Mouse (Mus musculus): ENCODE measurements around the gene Xrcc1.
"Not testable (repeated sequence)": the region's sequence is repeated elsewhere in the genome, so short reads cannot be mapped to it uniquely, and the experiment has no call there.

Gene Xrcc1

DNA sequence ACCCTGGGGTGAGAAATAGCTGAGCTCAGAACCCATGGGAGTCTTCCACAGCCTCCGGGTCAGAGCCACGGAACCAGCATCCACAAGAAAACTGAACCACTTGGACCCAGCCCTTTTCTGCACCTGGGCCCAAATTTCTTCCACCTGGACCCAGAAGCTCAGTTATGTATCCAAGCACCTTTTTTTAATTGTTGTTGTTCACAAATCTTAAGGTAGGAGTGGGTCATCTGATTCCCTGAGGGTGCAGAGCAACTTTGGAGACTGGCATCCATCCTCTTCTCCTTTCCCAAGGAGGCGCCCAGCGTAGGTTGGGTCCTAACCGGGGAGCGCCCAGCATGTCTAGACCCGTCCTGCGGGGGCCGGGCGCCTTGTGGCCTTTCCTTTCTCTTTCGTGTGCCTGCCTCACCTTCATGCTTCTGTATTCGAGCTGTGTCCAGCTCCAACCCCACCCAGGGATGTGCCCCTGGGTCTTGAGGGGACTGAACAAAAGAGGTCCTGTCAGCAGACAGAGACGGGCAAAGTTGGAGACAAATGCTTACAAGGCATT is at the start of gene Xrcc1, which contains the start of gene Pinlyp:
Xrcc1 (plus strand) TSS at position 222 of the 547 bp plus-strand sequence.
Pinlyp (minus strand) TSS at position 51 of the 547 bp plus-strand sequence.
- DNase-seq: peak in 1 of 2 experiments; percentile 33

DNA sequence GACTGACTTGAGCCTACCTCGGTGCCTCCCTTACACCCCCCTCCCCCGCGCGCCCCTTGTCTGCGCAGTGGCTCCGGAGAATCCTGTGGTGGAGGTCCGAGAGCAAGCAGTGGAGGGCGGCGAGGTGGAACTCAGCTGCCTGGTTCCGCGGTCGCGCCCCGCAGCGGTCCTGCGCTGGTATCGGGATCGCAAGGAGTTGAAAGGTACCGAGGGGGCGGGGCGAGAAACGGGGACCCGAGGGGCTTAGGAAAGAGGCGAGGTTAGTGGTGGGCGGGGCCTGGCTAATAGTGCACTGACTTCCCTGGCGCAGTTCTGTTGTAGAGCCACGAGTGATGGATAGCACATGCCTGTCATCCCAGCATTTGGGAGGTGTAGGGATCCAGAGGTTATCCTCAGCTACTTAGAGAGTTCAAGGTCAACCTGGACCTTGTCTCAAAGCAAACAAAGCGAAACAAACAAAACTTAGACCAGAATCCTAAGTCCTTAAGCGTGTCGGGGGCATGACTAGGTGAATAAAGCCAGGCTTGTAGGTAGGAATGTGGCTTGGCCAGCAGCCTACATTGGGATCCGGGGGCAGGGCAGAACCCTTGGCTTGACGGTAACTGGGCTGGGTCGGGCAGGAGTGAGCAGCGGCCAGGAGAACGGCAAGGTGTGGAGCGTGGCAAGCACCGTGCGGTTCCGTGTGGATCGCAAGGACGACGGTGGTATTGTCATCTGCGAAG is 46.1 kb upstream of the Xrcc1 start:
- DNase-seq: no peak

DNA sequence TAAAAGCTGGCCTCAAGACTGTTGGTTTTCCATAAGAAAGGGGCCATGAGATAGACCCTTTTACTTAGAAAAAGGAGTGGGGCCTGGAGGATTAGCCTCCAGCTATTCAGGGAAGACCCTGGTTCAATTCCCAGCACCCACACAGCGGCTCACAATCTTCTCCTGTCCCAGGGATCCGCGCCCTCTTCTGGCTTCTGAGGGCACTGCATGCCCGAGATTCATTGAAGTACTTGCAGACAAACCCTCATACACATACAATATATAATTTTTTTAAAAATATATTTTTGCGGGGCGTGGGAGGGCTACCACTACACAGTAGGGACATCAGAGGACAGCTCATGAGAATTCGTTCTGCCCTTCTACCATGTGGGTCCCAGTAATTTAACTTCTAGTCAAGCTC is 45.2 kb upstream of the Xrcc1 start:
- peak; percentile 66 to 77 for DNase-seq

DNA sequence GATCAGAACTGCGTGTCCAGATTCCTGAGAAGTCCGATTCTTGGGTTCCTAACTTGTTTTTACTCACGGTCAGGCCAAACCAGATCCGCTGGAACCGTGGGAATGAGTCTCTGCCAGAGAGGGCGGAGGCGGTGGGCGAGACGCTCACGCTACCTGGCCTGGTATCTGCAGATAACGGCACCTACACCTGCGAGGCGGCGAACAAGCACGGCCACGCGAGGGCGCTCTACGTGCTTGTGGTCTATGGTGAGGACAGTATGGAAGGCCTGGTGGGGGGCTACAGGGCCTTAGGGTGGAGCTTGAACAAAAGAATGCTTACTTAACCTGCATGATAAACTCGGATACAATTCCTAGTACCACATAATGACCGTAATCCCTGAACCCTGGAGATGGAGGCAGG is 44.6 kb upstream of the Xrcc1 start:
- DNase-seq: peak; percentile 68

DNA sequence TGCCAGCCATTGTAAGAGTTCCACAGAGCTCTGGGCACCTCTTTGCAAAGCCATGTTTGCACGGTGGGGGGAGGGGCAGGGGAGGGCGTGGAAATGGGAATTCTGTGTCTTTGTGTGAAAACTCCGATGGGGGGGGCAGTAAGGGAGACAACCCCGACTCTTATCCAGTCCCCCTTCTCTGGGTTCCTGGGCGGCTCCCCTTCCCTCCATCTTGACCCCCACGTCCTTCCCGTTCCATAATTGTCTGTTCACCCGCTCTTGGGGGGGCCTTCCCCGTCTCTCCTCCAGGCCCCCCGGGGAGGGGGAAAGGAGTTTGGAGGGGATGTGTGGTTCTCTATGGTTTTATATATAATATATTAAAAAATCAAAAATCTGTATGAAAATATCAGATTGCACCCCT is 42.1 kb upstream of the Xrcc1 start:
- peak in 1 of 2 experiments; percentile 49 for DNase-seq

DNA sequence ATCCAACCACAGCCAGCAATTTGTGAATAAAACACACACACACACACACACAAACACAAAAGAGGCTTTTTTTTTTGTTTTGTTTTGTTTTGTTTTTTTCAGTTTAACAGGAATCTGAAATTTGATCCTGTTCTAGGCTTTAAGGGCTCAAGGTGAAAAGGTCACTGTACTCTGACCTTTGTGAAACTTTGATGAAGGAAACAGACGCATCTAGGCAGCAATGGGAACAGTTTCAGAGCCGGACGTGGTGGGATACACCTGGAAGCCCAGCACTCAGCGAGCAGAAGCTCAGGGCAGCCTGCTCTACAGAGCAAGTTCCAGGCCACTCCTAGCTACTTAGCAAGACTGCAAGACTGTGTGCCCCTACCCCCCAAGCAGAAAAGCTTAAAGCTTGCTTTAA is 41.2 kb upstream of the Xrcc1 start:
- DNase-seq: no peak

DNA sequence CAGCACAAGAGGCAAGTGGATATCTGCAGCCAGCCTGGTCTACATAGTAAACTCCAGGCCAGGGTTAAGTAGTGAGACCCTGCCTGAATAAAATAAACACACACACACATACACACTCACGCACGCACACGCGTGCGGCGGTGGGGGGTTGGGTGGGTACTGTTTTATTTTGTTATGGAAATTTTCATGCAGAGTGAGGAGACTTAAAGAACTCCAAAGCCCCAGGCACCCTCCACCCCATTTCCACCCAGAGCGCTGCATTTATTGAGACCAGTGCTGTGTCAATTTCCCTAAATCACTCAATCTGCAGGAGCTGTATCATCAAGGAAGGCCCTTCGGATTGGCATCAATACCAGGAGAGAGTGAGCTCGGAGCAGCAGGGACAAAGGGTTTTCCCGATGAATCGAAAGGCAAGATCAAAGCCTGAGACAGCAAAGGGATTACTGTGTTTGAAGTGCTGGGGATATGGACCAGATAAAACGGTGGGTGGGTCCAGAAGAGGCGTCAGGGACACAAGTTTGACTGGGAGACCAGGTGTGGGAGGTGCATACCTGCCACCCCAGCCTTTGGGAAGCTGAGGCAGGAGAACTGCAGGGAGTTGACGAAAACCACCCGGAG is 40.5 kb upstream of the Xrcc1 start:
- DNase-seq: peak in 1 of 2 experiments; percentile 40

DNA sequence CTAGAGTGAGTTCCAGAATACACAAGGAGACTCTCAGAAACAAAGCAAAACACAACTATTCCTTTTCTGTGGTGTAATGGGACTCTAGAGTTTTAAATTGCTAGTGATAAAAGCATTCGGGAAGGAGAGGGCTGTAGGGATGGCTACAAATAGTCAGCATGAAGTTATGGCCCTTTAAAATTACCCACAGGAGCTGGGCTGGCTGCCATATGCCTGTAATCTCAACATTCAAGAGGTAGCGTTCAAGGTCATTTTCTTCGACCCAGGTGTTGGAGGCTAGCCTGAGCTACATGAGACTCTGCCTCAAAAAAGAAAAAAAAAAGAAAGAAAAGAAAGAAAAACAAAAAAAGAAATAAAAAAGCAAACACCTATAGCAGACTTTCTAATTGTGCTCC is 40.0 kb upstream of the Xrcc1 start:
- peak; percentile 76 to 77 for DNase-seq

DNA sequence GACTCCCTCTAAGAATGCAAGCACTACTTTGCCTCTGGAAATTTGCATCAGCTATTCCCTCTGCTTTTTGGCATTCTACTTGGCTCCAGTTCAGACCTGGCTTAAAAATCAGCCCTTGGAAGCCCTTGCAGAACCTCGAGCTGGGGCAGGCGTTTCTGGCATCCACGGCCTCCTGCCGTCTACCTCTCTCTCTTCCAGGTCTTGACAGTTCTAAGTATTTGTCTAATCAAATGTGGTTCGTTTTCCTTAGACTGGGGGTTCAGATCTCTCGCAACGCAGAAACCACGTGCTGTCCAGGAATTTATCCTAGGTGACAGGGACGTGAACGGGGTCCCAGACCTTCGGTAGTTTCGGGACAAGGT is 39.6 kb upstream of the Xrcc1 start:
- peak; percentile 90 to 91 for DNase-seq

DNA sequence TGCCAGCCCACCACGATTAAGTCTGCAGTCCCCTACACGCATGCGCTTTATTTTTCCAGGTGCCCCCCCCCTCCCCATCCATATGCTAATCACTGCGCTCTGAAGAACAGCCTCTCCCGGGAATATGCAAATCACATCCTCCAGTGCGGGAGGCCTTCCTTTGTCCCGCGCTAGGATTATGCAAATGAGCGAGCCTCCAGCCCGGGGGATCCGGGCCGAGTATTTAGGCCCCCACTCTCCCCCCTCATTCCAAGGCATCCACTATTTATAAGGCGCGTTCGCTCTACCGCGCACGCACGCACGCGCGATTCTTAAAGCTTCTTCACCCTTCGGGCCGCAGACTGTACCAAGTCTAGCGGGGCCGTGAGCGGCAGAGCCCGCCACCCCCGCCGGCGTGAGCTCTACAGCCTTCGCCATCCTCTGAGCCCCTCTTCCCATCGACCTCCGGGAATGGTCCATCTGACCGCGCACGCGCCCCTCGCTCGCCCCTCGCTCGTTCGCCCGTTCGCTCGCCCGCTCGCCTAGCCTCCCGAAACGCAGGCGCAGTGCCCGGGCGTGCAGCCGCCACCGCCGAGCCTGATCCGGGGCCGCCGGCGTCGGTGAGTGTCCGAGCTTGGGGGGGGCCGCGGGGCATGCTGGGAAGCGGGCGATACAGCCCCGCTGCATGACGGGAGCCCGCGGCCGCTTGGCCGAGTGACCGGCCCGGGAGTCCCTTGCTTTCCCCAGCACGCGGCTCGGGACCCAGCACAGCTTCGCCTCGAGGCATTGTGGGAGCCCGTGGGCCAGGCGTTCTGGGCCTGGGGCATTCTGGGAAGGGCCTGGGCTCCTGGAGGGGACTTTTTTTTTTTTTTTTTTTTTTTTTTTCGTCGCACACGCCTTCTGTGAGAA is 39.0 kb upstream of the Xrcc1 start, which contains the start of gene Zfp428:
Zfp428 (plus strand) TSS at position 169 of the 888 bp plus-strand sequence.
- DNase-seq: peak; percentile 96

DNA sequence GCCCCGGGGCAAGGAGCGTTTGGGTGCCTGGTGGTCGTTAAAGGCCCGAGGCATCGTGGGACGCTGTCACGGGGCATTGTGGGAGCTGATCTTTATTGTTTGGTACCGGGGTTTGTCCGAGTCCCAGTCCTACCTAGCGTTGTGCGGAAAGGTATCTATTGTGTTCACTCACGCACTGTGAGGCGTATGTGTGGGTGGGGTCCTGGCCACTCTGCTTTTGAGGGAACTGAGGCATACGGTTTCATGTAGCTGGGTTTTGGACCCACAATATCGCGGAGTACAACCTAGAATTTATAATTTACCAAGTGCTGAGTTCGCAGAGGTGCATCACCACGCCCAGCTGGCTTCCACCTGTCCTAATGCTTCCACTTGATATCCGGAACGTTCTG is 38.4 kb upstream of the Xrcc1 start:
- DNase-seq: no peak

DNA sequence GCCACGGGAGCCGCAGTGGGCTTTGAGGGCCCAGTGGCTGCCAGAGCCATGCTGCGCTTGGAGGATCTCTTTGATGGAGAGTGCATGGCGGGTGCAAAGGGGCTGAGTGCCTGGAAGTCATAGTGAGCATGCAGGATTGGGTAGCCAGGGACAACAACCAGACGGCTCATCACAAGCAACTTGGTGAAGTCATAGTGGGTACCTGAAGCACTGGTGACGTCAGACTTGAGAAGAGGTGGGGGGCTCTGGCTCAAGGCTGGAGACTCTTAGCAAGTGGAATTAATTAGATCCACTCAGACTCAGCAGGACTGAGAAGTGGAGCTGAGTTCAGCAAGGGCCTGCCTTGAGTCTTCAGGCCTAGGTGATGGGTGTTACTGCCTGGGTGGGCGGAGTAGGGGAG is 33.7 kb upstream of the Xrcc1 start, which contains the start of gene AC161166.1:
AC161166.1 (minus strand) TSS at position 101 of the 400 bp plus-strand sequence.
- no peak for DNase-seq

DNA sequence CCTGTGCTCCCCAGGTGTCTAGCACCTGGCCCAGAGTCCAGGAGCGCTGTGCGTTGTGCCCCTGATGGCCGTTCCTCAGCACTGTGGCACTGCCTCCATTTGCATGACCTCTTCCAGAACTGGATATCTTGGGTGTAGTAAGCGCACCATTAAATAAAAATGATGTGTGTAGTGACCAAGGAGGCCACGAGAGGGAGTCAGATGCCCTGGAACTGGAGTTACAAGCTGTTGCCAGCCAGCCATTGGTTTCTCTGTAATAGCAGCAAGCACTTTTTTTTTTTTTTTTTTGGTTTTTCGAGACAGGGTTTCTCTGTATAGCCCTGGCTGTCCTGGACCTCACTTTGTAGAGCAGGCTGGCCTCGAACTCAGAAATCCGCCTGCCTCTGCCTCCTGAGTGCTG is 29.8 kb upstream of the Xrcc1 start:
- peak; percentile 64 to 76 for DNase-seq

DNA sequence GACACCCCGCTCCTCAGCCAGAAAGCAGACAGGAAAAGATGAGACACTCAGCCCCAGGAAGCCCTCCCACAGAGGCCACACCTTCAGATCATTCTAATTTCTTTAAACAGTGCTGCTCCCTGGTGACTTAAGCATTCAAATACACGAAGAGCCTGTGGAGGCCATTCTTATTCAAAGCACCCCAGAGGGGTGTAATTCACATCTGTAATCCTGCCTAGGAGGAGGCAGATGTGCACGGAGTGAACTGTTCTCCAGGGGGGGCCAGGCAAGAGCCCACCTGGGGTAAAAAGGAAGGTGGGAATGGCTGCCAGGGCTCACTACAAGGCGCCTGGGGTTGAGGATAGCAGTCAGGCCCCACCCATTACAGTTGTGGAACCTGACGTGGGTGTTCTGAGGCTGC is 29.0 kb upstream of the Xrcc1 start:
- DNase-seq: no peak

DNA sequence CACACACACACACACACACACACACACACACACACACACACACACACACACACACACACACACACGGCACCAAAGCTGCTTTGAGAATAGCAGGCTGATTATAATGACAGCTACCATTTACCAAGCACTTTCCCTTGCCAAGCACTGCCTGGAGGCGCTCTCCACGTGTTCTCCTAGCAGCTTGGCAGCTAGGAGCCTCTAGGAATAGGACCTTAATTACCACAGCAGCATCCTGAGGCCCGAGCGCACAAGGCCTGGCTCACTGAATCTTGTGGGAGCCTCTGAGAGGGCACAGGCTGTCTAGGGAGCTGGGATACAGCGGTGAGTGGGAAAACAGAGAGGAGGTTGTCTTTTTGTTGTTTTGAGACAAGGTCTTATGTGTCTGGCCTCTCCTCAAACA is 28.4 kb upstream of the Xrcc1 start:
- DNase-seq: peak in 1 of 2 experiments; percentile 52

DNA sequence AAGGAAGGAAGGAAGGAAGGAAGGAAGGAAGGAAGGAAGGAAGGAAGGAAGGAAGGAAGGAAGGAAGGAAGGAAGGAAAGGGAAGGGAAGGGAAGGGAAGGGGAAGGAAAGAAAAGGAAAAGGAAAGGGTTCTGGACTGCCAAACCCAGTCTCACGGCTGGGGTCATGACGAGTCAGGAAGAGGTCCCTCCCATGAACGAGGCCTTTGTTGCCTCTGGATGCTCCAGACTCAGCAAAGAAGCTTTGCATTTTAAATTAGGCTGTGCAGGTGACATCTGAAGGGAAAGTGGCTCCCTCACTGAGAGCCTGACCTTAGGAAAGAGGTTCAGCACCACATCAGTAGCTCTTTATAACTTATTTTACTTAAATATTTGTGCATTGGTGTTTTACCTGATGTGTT is 27.0 kb upstream of the Xrcc1 start:
- no peak for DNase-seq

DNA sequence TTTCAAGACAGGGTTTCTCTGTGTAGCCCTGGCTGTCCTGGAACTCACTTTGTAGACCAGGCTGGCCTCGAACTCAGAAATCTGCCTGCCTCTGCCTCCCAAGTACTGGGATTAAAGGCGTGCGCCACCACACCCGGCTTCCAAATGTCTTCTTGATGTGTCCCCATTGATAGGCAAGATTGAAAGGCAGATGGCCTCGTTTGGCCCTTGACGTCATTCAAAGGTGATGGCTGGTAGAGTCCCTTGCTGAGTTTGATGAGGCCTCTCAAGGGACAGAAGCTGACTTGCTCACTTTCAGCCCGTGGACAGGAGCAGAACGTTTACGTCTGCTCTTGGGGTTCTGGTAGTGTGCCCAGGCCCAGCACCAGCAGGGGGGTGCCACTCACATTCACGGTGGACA is 26.0 kb upstream of the Xrcc1 start:
- DNase-seq: not testable (repeated sequence)

DNA sequence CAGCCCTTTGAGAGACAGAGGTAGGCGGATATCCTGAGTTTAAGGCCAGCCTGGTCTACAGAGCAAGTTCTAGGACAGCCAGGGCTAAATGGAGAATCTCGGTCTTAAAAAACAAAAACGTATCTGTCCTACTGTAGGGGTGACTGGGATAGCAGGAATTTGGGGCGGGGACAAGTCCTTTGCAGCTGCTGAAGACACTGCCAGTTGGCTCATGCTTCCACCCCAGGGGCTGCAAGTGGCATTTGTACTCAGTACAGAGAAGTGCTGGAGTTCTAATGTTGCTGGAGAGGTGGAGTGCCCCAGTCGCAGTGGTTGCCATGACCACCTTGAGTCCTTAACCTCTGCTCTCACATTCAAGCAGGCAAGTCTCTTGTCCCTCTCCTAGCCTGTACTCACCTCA is 23.3 kb upstream of the Xrcc1 start:
- no peak for DNase-seq

DNA sequence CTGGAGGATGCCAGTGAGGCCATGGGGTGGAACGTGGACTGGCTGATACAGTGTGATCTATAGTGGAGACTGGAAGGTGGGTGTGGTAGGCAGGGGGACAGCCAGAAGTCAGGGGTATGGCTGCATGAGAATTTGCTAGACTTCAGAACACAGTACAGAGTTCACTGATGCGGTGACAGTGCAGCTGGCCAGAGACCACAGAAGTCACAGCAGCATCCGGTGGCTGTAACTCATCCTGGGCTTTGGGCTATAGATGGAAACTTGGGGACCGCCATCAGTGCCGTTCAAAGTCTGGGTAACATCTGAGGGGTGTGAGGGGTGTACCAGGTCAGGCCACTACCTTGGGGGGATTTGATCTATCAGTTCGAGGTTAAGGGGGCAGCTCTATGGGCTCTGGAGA is 22.4 kb upstream of the Xrcc1 start:
- DNase-seq: no peak

DNA sequence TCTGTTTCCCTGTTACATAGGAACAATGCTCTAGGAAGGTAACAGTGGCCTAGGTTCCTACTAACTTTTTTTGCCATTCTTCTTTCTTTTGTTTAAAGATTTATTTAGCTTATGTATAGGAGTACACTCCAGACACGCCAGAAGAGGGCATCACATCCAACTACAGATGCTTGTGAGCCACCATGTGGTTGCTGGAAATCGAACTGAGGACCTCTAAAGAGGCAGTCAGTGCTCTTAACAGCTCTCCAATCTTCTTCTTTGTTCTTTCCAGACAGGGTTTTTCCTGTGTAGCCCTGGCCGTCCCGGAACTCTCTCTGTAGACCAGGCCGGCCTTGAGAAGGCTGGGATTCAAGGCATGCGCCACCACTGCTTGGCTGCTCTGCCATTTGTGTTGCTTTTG is 21.1 kb upstream of the Xrcc1 start:
- no peak for DNase-seq

DNA sequence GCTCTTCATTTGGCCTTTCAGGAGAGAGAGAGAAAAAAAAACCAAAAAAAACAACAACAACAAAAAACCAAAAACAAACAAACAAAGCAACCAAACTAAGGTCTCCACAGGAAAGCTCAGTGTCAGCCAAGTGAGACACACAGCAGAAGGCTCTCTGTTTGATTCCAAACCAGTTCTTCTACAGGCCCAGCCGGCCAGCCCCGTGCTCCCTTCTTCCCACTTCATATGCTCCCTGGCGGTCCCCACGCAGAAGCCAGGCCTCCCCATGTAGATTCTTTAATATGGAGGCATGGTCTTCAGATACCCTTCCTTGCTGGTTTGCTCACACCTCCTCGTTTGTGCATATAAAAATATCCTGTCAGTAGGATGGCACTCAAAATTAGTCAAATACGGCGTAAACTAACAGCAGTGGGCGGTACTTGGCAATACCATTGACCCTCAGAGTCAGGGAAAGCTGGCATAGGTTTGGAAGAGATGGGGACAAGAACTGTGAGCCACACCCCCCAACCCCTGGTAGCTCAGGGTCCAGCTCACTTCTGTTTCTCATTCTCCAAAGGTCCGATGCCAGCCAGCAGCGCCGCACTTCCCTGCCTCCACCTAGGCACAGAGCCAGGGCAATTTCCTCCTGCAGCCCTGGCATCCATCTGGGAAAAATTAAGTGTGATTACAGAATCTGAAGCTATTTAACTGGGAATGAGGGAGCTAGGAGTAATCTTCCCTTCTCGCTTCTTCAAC is 20.2 kb upstream of the Xrcc1 start:
- peak; percentile 84 to 87 for DNase-seq

DNA sequence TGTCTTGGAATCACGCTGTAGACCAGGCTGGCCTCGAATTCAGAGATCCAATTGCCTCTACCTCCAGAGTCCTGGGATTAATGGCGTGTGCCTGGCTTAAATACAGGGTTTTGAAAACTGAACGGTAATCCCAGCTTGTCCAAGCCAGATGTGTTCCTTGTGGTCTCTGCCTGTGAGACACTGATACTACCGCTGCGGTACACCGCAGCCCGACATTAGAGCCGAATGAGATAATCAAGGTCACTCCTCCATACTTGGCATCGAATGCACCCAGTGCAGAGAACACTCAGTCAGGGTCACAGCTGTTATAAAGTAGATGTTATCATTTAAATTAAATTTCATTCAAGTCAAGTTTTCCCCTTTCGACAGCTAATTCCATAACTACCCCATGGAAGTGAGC is 17.2 kb upstream of the Xrcc1 start:
- DNase-seq: no peak

Data from cerebellum, postnatal 10 days (tissue).